Mouse (Mus musculus) heart, embryonic 12.5 days (tissue): ENCODE measurements around the gene Gm4353. TPM values are rescaled to one million over a fixed set of nuclear protein-coding genes. Genes with fewer than 3 reads are reported as not detected.
"Not testable (repeated sequence)": the region's sequence is repeated elsewhere in the genome, so short reads cannot be mapped to it uniquely, and the experiment has no call there.

ENCODE experiments used
- ATAC-seq: fragments of 200-750 bp; cut with Nextera tagmentation; 2 replicates; pipeline ENCODE4 v1.8.0; 2017; ENCODE audit warnings: moderate TSS enrichment, moderate library complexity; ENCODE audit not compliant: insufficient number of reproducible peaks, low FRiP score
- H3K27ac ChIP-seq: fragments of 300-500 bp; sonication (generic); 2 replicates; pipeline ENCODE4 v1.5.1; 2016; ENCODE audit warnings: mild to moderate bottlenecking, moderate library complexity; ENCODE audit not compliant: poor library complexity, severe bottlenecking
- H3K27me3 ChIP-seq: fragments of 300-500 bp; sonication (generic); replicated peaks from 2 replicates; pipeline ENCODE4 v1.6.1; 2016; ENCODE audit warnings: mild to moderate bottlenecking, moderate library complexity
- H3K36me3 ChIP-seq: fragments of 300-500 bp; sonication (generic); 2 replicates; pipeline ENCODE4 v1.6.1; 2016; ENCODE audit warnings: mild to moderate bottlenecking, moderate library complexity
- H3K4me1 ChIP-seq: fragments of 300-500 bp; sonication (generic); replicated peaks from 2 replicates; pipeline ENCODE4 v1.6.1; 2016; ENCODE audit warnings: mild to moderate bottlenecking
- H3K4me2 ChIP-seq: fragments of 300-500 bp; sonication (generic); 2 replicates; pipeline ENCODE4 v1.6.1; 2016; ENCODE audit warnings: mild to moderate bottlenecking, moderate library complexity
- H3K4me3 ChIP-seq: fragments of 300-500 bp; sonication (generic); 2 replicates; pipeline ENCODE4 v1.5.1; 2016; ENCODE audit warnings: mild to moderate bottlenecking
- H3K9ac ChIP-seq: fragments of 300-500 bp; sonication (generic); 2 replicates; pipeline ENCODE4 v1.6.1; 2016; ENCODE audit warnings: mild to moderate bottlenecking, moderate library complexity
- H3K9me3 ChIP-seq: fragments of 300-500 bp; sonication (generic); replicated peaks from 2 replicates; pipeline ENCODE4 v1.6.1; 2016; ENCODE audit warnings: mild to moderate bottlenecking, moderate library complexity
- WGBS: fragments of 180-500 bp; shearing (Covaris S2); methylation state at CpG from one replicate; pipeline ENCODE4 v1.1.7; 2016; 5-methylcytosine and 5-hydroxymethylcytosine counted together
- polyA plus RNA-seq: library from polyadenylated mRNA; unstranded; fragments of >200 nt; fragmentation: Nextera tagmentation; extraction: Ambion mirVana; gene quantifications from 2 replicates; pipeline ENCODE4 v1.2.1, GENCODE M21; 2016

Gene Gm4353
- 0.79 TPM in 1 of 2 replicates, not detected in the other for polyA plus RNA-seq

DNA sequence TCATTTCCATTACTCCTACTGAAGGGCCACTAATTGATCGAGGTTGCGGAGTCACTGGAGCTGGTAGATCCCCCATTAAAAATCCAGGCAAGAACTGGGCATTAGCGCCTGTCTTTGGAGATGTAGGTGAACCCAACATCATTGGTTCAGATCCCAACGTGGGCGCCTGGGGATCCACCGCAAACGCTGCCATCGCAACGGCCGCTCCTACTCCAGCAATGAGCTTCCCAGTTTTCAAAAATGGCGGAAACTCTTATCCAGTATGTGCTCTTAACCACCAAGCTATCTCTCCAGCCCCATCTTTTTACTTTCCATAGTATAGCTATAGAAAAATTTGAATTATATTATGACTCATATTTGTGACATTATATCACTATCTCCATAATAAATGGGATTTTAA, at the start of gene Gm4353:
Gm4353 (minus strand) TSS at position 270 of the 400 bp plus-strand sequence.
- 93% methylated on average over 11 of the region's 11 CpGs for WGBS
- H3K9me3 ChIP-seq, H3K4me2 ChIP-seq, H3K36me3 ChIP-seq, H3K9ac ChIP-seq, H3K4me1 ChIP-seq, H3K4me3 ChIP-seq, H3K27me3 ChIP-seq, H3K27ac ChIP-seq, ATAC-seq: not testable (repeated sequence)

DNA sequence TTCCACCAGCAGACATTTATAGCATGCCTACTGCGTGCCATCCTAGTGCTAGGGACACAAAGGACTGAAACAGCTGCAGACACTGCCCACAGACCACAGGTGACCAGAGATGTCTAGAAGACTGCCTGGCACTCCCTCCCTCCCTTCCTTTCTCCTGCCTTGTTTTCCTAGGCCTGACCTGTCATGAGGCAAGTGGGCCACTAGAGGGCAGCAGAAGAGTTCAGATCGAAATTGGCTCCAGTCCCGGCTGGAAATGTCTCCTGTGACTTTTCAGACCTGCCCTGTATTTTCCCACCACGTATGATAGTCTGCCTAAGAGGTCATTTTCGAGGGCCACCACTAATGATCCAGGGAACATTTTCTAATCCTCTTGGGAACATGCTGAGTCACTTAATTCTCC, 47.6 kb upstream of the Gm4353 start:
- 6% methylated on average over 5 of the region's 5 CpGs for WGBS
- H3K4me2 ChIP-seq: no peak overlapping the region
- H3K27ac ChIP-seq: peak overlapping the region; percentile 56
- peak overlapping the region; percentile 16; the same call in 1 of the 2 replicates for H3K9ac ChIP-seq
- peaks cover 23% of the 10 kb centered on the region for H3K4me1 ChIP-seq
- ATAC-seq: no peak
- no peak overlapping the region for H3K4me3 ChIP-seq
- H3K36me3 ChIP-seq: peaks cover 56% of the 10 kb centered on the region
- H3K9me3 ChIP-seq: no peaks in the 10 kb centered on the region
- no peaks in the 10 kb centered on the region for H3K27me3 ChIP-seq

DNA sequence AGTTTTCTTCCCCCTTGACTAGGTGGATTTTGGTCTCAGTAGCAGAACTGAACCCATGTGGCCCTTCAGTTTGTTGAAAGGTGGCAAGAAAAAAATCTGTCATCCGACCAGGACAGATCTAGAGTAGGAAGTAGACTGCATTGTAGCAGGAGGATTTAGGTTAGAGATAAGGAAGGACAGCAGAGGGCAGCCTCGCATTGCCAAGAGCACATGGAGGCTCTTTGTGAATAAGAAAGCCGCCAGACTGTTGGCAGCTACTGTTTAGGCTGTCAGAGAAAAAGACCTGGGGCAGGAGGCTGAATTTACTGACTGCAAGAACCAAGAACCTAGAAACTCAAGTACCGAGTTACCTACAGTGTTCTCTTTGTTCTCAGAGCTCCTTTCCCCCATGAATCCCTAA, 47.0 kb upstream of the Gm4353 start:
- peaks cover 23% of the 10 kb centered on the region for H3K4me1 ChIP-seq
- H3K27ac ChIP-seq: peak overlapping the region; percentile 56; the same call in 1 of the 2 replicates
- no peak overlapping the region for H3K4me3 ChIP-seq
- H3K27me3 ChIP-seq: no peaks in the 10 kb centered on the region
- H3K4me2 ChIP-seq: no peak overlapping the region
- H3K9me3 ChIP-seq: no peaks in the 10 kb centered on the region
- no peak overlapping the region for H3K9ac ChIP-seq
- H3K36me3 ChIP-seq: peaks cover 55% of the 10 kb centered on the region
- no peak for ATAC-seq
- WGBS: 14% methylated on average over 4 of the region's 4 CpGs

DNA sequence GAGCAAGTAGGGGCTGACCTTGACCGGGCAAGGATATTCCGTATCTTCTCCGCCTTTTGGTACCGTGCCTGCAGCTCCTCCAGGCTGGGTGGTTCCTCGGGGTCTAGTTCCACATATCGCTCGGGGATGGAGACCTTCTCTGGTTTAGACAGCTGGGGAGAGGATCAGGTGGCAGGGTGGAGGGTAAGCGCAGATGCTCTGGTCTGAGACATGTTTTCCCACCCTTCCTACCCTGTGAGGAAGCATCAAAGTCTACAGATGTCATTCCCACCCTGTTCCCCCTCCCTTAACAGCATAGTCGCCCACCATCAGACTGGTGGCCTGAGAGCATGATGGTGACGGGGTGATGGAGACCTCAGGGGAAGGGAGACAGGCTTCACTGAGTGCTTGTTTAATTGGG, 44.9 kb upstream of the Gm4353 start:
- Histone ChIP-seq H3K9me3 (no peaks in the 10 kb centered on the region), H3K27me3 (no peaks in the 10 kb centered on the region), H3K4me3 (no peak overlapping the region), H3K4me2 (no peak overlapping the region), H3K36me3 (peaks cover 53% of the 10 kb centered on the region), H3K4me1 (peaks cover 23% of the 10 kb centered on the region), H3K27ac (no peak overlapping the region), H3K9ac (no peak overlapping the region)
- no peak for ATAC-seq
- WGBS: 88% methylated on average over 10 of the region's 10 CpGs

DNA sequence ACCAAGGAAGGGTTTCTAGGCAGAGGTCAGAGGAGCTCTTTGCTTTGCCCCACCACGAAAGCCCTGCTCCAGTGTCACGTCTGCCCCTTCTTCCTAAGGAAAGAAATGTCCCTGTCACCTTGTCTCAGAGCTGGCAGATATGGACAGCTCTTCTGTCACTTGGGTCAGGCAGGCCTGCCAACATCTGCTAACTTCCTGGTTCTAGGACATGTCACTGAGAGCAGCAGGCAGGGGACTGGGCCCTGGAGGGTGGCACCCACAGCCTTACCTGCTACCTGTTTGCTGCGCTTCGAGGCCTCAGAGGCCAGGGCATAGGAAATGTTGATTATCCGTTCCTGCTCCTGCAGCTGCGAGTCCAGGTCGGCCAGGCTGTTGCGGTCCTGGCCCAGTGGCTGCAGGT, 43.9 kb upstream of the Gm4353 start:
- no peak for ATAC-seq
- no peak overlapping the region for H3K27ac ChIP-seq
- no peak overlapping the region for H3K9ac ChIP-seq
- no peaks in the 10 kb centered on the region for H3K27me3 ChIP-seq
- H3K4me2 ChIP-seq: no peak overlapping the region
- H3K36me3 ChIP-seq: peaks cover 56% of the 10 kb centered on the region
- no peaks in the 10 kb centered on the region for H3K9me3 ChIP-seq
- 89% methylated on average over 8 of the region's 8 CpGs for WGBS
- H3K4me1 ChIP-seq: peaks cover 20% of the 10 kb centered on the region
- H3K4me3 ChIP-seq: no peak overlapping the region

DNA sequence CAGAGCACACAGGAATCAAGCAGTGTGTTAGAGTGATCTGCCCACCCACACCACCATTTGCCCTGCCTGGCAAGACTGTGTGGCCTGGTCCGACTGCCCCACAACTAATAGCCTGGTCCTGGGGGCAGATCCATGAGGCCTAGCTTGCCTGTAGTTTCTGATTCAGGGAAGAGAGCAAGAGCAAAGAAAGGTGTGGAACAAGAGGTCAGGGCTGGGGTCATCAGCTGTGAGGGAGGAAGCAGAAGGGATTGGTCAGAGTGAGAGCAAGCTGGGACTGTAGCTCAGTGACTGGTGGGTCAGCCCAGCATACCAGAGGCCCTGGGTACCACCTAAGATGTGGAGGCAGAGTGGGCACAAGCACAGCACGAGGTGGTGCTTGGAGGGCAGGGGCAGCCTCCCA, 42.6 kb upstream of the Gm4353 start:
- H3K36me3 ChIP-seq: peaks cover 56% of the 10 kb centered on the region

DNA sequence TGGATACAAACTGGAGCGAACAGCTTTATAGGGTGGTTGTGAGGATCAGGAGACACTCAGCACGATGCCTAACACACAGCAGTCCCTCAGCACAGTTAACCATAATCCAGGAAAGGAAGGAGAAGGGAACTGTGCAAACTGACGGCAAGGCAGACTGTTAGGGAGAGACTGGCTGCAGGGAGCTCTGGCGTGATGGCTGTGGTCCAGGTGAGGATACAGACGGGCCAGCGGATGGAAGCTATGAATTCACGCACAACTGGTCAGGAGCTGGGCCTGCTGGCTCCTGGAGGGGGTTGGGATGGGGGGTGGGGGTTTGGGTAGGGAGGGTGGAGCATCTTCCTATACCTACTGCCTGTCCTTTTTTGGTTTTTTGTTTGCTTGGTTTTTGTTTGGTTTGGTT, 41.2 kb upstream of the Gm4353 start:
- Histone ChIP-seq H3K4me1 (no peaks in the 10 kb centered on the region; the same call in 1 of the 2 replicates), H3K9ac (no peak overlapping the region), H3K27me3 (no peaks in the 10 kb centered on the region), H3K4me3 (no peak overlapping the region), H3K36me3 (peaks cover 56% of the 10 kb centered on the region), H3K27ac (no peak overlapping the region), H3K9me3 (no peaks in the 10 kb centered on the region), H3K4me2 (no peak overlapping the region)
- no peak for ATAC-seq
- 78% methylated on average over 7 of the region's 7 CpGs for WGBS

More for the DNA sequence above, 42.6 kb upstream of the Gm4353 start:
- no peaks in the 10 kb centered on the region for H3K9me3 ChIP-seq
- H3K4me1 ChIP-seq: peaks cover 9% of the 10 kb centered on the region
- no peak overlapping the region for H3K4me3 ChIP-seq
- no peaks in the 10 kb centered on the region for H3K27me3 ChIP-seq
- 71% methylated on average over 2 of the region's 2 CpGs for WGBS
- H3K27ac ChIP-seq: no peak overlapping the region
- no peak for ATAC-seq
- H3K4me2 ChIP-seq: no peak overlapping the region
- no peak overlapping the region for H3K9ac ChIP-seq

DNA sequence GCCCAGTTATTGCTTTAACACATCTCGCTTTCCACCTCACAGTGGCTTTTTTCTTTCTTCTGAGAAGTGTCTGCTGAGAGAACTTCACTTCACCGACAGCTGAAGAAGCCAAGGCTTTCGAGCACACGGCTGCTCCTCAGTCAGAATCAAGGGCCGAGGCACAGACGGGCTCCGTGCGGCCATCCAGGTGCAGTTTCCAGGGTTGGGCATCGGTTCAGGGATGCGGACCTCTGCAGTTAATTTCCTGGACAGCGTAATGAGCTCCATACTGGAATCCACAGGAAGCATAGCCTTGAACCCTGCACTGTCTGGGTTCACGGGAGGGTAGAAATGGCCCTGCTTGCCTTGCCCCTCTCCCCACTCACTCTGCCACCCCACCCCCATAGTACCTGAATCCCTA, 39.6 kb upstream of the Gm4353 start:
- Histone ChIP-seq H3K9ac (no peak overlapping the region), H3K4me1 (no peaks in the 10 kb centered on the region; the same call in 1 of the 2 replicates), H3K27ac (no peak overlapping the region), H3K27me3 (no peaks in the 10 kb centered on the region), H3K4me3 (no peak overlapping the region), H3K9me3 (peaks cover 3% of the 10 kb centered on the region; the same call in 1 of the 2 replicates), H3K36me3 (peaks cover 47% of the 10 kb centered on the region), H3K4me2 (no peak overlapping the region)
- ATAC-seq: no peak
- WGBS: 89% methylated on average over 12 of the region's 12 CpGs

DNA sequence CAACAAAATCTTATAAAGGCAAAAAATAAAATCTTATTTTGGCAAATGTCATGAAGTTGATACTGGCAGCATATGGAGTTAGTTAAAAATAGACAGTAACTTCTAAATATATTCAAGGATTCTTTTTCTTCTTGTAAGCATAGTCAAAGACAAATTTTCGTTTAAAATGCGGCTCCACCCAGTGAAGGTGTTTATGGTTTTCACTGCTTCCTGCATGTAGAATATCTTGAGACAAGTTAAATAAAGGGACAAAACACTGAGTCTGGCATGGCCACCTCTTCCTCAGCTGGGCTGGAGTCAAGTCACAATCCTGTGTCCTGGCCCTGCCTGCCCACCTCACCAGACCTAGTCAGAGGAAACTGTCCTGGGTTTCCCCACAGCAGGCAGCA, 39.2 kb upstream of the Gm4353 start:
- peaks cover 3% of the 10 kb centered on the region; the same call in 1 of the 2 replicates for H3K9me3 ChIP-seq
- no peak overlapping the region for H3K27ac ChIP-seq
- no peaks in the 10 kb centered on the region; the same call in 1 of the 2 replicates for H3K4me1 ChIP-seq
- H3K27me3 ChIP-seq: no peaks in the 10 kb centered on the region
- 78% methylated on average over 2 of the region's 2 CpGs for whole genome bisulfite sequencing
- no peak overlapping the region for H3K4me3 ChIP-seq
- H3K36me3 ChIP-seq: peaks cover 46% of the 10 kb centered on the region
- ATAC-seq: no peak
- H3K9ac ChIP-seq: no peak overlapping the region
- H3K4me2 ChIP-seq: no peak overlapping the region

DNA sequence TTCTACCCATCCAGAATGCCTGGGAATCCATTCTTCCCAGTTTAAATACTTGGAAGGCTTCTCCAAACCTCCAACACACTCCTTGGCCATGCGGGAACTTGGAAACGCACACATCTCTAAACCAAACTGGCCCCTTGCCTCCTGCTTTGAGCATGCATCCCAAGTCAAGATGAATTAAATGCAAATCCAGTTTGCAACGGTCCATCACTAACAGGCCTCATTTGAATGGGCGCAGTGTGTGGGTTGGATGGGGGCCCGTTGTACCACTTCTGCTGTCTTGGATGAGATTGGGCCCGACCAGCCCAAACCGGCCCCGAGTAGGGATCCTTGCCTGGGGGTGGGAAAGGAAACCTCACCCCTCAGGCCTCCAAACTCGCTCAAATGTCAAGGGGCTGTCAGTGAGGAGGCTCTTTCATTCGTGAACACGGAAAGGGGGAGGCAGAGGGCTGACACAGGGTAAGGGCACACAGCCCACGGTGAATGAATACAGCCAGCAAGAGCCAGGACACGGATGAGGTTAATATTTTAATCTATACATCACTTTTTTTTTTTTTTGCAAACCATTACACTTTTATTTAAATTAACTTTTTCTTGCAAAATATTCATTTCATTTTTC, 38.7 kb upstream of the Gm4353 start:
- 78% methylated on average over 13 of the region's 13 CpGs for WGBS
- ATAC-seq: no peak
- no peak overlapping the region for H3K4me2 ChIP-seq
- H3K4me3 ChIP-seq: no peak overlapping the region
- H3K4me1 ChIP-seq: no peaks in the 10 kb centered on the region; the same call in 1 of the 2 replicates
- H3K9me3 ChIP-seq: peaks cover 3% of the 10 kb centered on the region; the same call in 1 of the 2 replicates
- H3K36me3 ChIP-seq: peaks cover 41% of the 10 kb centered on the region
- no peaks in the 10 kb centered on the region for H3K27me3 ChIP-seq
- no peak overlapping the region for H3K27ac ChIP-seq
- H3K9ac ChIP-seq: no peak overlapping the region

DNA sequence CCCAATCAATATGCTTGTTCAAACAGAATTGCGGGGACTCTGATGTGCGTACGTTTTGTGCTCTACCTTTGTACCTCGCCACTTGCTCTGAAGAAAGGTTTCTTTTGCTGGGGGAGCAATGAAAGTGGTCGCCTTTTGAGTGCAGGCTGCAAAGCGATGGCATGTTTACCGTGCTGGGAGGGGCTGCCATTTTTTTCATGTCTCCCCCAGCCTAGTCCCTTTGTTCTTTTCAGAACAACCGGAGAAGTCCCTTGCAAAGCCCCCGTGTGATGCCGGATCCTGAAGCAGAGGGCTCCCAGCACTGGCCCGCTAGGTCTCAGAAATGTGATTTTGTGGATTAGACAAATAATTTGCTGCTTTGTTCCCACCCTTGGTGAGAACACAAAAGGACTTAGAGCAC, 36.8 kb upstream of the Gm4353 start:
- WGBS: 75% methylated on average over 11 of the region's 11 CpGs
- Histone ChIP-seq H3K27me3 (no peaks in the 10 kb centered on the region), H3K36me3 (peaks cover 24% of the 10 kb centered on the region), H3K4me2 (no peak overlapping the region), H3K4me1 (no peaks in the 10 kb centered on the region; the same call in 1 of the 2 replicates), H3K9me3 (peaks cover 3% of the 10 kb centered on the region; the same call in 1 of the 2 replicates), H3K4me3 (no peak overlapping the region), H3K9ac (no peak overlapping the region), H3K27ac (no peak overlapping the region)
- no peak for ATAC-seq

DNA sequence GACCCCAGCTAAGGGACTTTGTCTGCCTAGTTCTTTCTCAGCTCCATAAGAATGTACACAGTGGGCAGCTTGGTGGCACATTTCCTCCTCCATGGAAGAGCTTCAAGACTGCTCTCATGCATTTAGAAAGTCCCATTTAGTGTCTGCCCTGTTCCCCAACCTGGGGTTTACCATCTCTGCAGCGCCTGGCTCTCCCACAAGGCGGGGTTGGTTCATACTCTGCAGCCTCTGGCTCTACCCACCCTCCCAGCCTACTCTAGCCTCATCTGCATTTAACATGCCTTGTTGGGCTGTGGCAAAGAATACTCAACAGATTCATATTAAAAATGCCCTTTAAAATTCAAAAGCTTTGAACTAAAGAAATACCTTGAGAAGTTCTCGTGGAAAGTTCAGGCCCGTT, 36.3 kb upstream of the Gm4353 start:
- Histone ChIP-seq H3K4me2 (no peak overlapping the region), H3K27me3 (no peaks in the 10 kb centered on the region), H3K36me3 (peaks cover 19% of the 10 kb centered on the region), H3K4me3 (no peak overlapping the region), H3K27ac (no peak overlapping the region), H3K9ac (no peak overlapping the region), H3K4me1 (no peaks in the 10 kb centered on the region; the same call in 1 of the 2 replicates), H3K9me3 (peaks cover 3% of the 10 kb centered on the region; the same call in 1 of the 2 replicates)
- no peak for ATAC-seq
- 89% methylated on average over 4 of the region's 4 CpGs for WGBS
